Mouse (Mus musculus) small intestine, adult 2 months (tissue): Measurements from ENCODE around the gene Hist1h1b.

Experiments
- CTCF ChIP-seq: fragments of 200-500 bp; IDR thresholded peaks from 2 replicates; pipeline ENCODE4 v1.5.1; 2012; ENCODE audit warnings: low read depth, mild to moderate bottlenecking, control low read depth, inconsistent platforms, low read length, moderate library complexity, mixed read lengths; ENCODE audit not compliant: insufficient replicate concordance, insufficient read length; ENCODE audit errors: extremely low read depth
- POLR2A ChIP-seq: fragments of 200-500 bp; IDR thresholded peaks from 2 replicates; pipeline ENCODE4 v1.6.1; 2012; ENCODE audit warnings: low read depth, mild to moderate bottlenecking, control low read depth, inconsistent platforms, low read length, moderate library complexity

DNA sequence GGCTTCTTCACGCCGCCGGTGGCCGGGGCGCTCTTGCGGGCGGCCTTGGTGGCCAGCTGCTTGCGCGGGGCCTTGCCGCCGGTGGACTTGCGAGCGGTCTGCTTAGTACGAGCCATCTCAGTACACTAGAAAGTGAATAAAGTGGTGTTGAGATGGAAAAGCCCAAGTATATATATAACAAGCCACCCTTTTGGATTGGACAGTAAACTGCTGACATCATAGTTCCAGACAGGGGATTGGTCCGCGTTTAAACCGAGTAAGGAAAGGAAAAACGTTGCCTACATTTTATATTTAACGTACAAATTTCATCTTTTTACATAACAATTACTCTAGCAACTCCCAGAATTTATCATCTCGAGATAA is 2.8 kb upstream of the Hist1h1b start, which contains the start of gene Hist1h3i:
- TF ChIP-seq POLR2A (no peak), CTCF (no peak)
